Mouse (Mus musculus) lung, postnatal 0 days (tissue): Measurements from ENCODE around the gene Cdc37l1. TPM values are rescaled to one million over a fixed set of nuclear protein-coding genes. Genes with fewer than 3 reads are reported as not detected.
"Not testable (repeated sequence)": the region's sequence is repeated elsewhere in the genome, so short reads cannot be mapped to it uniquely, and the experiment has no call there.

ENCODE experiments used
- ATAC-seq: fragments of 200-750 bp; cut with Nextera tagmentation; 2 replicates; pipeline ENCODE4 v1.8.0; 2017; ENCODE audit warnings: moderate library complexity
- DNase-seq: peaks from one replicate; pipeline ENCODE4 v3.0.0-alpha.2; 2016; ENCODE audit warnings: low spot score
- H3K27ac ChIP-seq: fragments of 300-500 bp; sonication (generic); 2 replicates; pipeline ENCODE4 v1.5.1; 2014; ENCODE audit warnings: antibody characterized with exemption, mild to moderate bottlenecking, low read length, mixed read lengths
- H3K27me3 ChIP-seq: fragments of 300-500 bp; sonication (generic); replicated peaks from 2 replicates; pipeline ENCODE4 v1.6.1; 2014; ENCODE audit warnings: low read length, mixed read lengths; ENCODE audit not compliant: insufficient read depth
- H3K36me3 ChIP-seq: fragments of 300-500 bp; sonication (generic); 2 replicates; pipeline ENCODE4 v1.6.1; 2014; ENCODE audit warnings: low read length, mixed read lengths; ENCODE audit not compliant: insufficient read depth
- H3K4me1 ChIP-seq: fragments of 300-500 bp; sonication (generic); 2 replicates; pipeline ENCODE4 v1.6.1; 2014; ENCODE audit warnings: antibody characterized with exemption, low read depth, low read length, mixed read lengths; ENCODE audit not compliant: insufficient read depth
- H3K4me2 ChIP-seq: fragments of 300-500 bp; sonication (generic); replicated peaks from 2 replicates; pipeline ENCODE4 v1.6.1; 2014; ENCODE audit warnings: low read depth, mild to moderate bottlenecking, low read length, moderate library complexity, mixed read lengths
- H3K4me3 ChIP-seq: fragments of 300-500 bp; sonication (generic); 2 replicates; pipeline ENCODE4 v1.5.1; 2014; ENCODE audit warnings: low read depth, low read length
- H3K9ac ChIP-seq: fragments of 300-500 bp; sonication (generic); replicated peaks from 2 replicates; pipeline ENCODE4 v1.6.1; 2014; ENCODE audit warnings: low read depth, mild to moderate bottlenecking
- H3K9me3 ChIP-seq: fragments of 300-500 bp; sonication (generic); 2 replicates; pipeline ENCODE4 v1.6.1; 2016; ENCODE audit warnings: low read length, mixed read lengths
- CTCF ChIP-seq: IDR thresholded peaks from 2 replicates; pipeline ENCODE4 v1.5.1; 2016; ENCODE audit warnings: antibody characterized with exemption, mild to moderate bottlenecking
- EP300 ChIP-seq: IDR thresholded peaks from 2 replicates; pipeline ENCODE4 v1.6.1; 2016; ENCODE audit warnings: antibody characterized with exemption, mild to moderate bottlenecking, control low read depth
- WGBS: fragments of 180-500 bp; shearing (Covaris S2); extraction: QIAGEN DNeasy Blood & Tissue Kit; methylation state at CpG from one replicate; pipeline ENCODE4 v1.1.7; 2014; 5-methylcytosine and 5-hydroxymethylcytosine counted together
- polyA plus RNA-seq: library from polyadenylated mRNA; unstranded; fragments of >200 nt; fragmentation: Nextera tagmentation; extraction: Ambion mirVana; gene quantifications from 2 replicates; pipeline ENCODE4 v1.2.1, GENCODE M21; 2015

Gene Cdc37l1
- polyA plus RNA-seq, 1 experiment from 2014 or later: 21.2 TPM

DNA sequence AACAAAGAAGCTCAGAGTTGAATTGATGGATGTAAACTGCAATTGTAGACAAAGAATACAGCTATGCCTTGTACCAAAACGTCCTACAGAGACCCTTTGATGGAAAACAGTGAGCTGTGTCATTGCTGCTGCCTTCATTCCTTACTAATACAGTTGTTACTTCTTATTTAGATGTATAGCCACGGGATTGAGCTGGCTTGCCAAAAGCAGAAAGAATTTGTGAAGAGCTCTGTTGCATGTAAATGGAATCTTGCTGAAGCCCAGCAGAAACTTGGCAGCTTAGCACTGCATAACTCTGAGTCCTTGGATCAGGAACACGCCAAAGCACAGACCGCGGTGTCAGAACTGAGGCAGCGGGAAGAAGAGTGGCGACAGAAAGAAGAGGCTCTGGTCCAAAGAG is 4.7 kb downstream of the Cdc37l1 start:
- TF ChIP-seq CTCF (no peak), EP300 (no peak)
- Histone ChIP-seq H3K9me3 (no peaks in the 10 kb centered on the region; the same call in 1 of the 2 replicates), H3K27ac (no peak overlapping the region), H3K36me3 (peaks cover 9% of the 10 kb centered on the region; the same call in 1 of the 2 replicates), H3K4me2 (no peak overlapping the region), H3K4me1 (no peaks in the 10 kb centered on the region), H3K9ac (no peak overlapping the region), H3K4me3 (no peak overlapping the region), H3K27me3 (no peaks in the 10 kb centered on the region)
- WGBS: 67% methylated on average over 7 of the region's 7 CpGs
- ATAC-seq (no peak), DNase-seq (peak; percentile 18)

DNA sequence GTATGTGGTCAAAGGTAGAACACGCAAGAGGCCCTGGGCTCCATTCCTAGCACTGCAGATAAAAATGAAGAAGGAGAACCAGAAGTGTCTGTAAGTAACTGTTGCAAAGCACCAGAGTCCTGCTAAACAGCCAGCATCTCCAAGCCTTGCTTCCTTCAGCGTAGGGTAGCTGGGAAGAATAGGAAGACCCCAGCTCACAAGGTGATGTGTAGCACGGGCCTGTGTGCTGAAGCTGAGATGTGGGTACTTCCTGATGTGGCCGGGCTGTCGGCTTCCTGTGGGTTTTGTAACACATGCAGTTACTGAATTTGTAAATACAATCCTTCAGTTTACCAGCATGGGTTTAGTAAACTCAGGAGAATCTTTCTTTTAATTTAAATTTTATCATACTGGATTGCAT is 5.2 kb downstream of the Cdc37l1 start:
- WGBS: 91% methylated on average over 5 of the region's 5 CpGs
- DNase-seq (no peak), ATAC-seq (no peak)
- no peaks in the 10 kb centered on the region for H3K4me1 ChIP-seq
- no peak overlapping the region for H3K9ac ChIP-seq
- H3K9me3 ChIP-seq: no peaks in the 10 kb centered on the region; the same call in 1 of the 2 replicates
- TF ChIP-seq EP300 (no peak), CTCF (no peak)
- H3K4me3 ChIP-seq: no peak overlapping the region
- H3K27me3 ChIP-seq: no peaks in the 10 kb centered on the region
- no peak overlapping the region for H3K4me2 ChIP-seq
- H3K27ac ChIP-seq: no peak overlapping the region
- peaks cover 9% of the 10 kb centered on the region; the same call in 1 of the 2 replicates for H3K36me3 ChIP-seq

DNA sequence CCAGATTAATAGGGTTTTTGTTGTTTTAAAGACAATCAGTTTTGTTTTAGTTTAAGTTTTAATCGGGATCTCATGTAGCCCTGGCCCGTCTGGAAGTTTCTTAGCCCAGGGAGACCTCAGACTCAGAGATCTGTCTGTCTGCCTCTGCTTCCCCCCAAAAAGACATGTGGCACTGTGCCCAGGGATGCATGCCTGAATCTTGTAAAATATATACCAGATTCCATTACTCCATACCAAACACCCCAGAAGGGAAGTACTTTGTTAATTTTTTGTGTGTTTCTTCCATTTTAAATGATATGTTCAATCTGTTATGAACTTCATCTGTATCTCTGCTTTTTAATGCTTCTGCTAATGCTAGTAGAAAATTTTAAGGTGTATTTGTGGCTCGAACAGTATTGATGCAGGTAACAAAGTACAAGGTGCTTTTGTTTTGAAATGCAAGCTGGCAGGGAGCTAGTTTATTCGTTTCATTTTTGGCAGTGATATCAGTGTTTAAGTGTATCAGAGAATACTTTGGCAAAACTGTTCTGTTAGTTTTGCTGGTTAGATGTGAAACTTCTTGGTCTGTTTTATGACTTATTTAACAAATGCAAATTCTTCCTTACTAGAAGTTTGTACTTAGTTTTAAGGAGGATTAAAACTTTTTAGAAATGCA is 8.0 kb downstream of the Cdc37l1 start:
- ATAC-seq (no peak), DNase-seq (no peak)
- 75% methylated on average over 4 of the region's 4 CpGs for WGBS
- Histone ChIP-seq H3K36me3 (peaks cover 9% of the 10 kb centered on the region; the same call in 1 of the 2 replicates), H3K27me3 (no peaks in the 10 kb centered on the region), H3K4me1 (no peaks in the 10 kb centered on the region), H3K27ac (no peak overlapping the region), H3K9ac (no peak overlapping the region), H3K4me3 (no peak overlapping the region), H3K9me3 (no peaks in the 10 kb centered on the region), H3K4me2 (no peak overlapping the region)
- TF ChIP-seq EP300 (no peak), CTCF (no peak)

DNA sequence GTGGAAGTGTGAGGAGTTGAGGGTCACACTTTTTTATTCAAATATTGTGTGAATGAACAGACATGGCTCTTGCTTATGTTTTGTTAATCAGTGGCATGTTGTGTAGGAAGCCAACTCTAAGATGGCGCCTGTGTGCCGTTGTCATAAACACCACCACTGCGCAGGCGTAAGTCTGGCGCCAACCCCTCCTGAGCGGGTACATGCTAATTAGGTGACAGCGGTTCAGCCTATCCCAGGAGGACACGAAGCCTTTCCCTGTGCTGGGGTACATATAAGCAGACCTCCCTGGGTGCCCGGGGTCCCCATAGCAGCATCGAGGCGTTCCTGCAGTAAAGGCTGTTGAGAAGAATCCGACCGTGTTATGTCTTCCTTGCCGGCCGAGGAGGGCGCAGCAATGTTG is 10.2 kb downstream of the Cdc37l1 start:
- not testable (repeated sequence) for H3K36me3 ChIP-seq, H3K4me2 ChIP-seq, H3K27ac ChIP-seq, H3K9ac ChIP-seq, H3K9me3 ChIP-seq, H3K4me1 ChIP-seq, H3K27me3 ChIP-seq, ATAC-seq, DNase-seq, H3K4me3 ChIP-seq
- WGBS: 96% methylated on average over 16 of the region's 16 CpGs

DNA sequence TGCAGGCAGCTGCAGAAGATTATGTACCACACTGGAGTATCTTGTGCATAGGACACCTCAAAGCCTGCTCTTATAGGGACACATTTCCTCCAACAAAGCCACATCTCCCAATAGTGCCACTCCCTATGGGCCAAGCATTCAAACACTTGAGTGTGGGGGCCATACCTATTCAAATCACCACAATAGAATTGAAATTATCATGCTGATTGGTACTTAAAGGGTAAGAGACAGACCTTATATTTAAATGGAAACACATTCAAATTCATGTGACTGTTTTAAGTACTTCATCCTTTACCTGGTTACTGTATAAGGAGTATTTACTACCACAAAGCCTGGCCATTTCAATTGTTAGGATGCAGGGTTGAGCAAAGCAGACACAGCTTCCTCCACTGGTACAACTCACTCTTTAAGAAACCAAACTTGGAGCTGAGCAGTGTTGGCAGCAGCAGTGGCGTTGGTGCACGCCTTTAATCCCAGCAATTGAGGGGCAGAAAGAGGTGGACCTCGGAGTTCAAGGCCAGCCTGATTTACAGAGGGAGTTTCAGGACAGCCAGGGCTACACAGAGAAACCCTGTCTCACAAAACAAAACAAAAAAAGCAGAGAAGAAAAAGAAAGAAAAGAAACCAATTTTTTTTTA is 18.0 kb downstream of the Cdc37l1 start:
- TF ChIP-seq EP300: no peak
- TF ChIP-seq CTCF: no peak
- peaks cover 15% of the 10 kb centered on the region for H3K36me3 ChIP-seq
- H3K27ac ChIP-seq: no peak overlapping the region
- no peak overlapping the region for H3K4me2 ChIP-seq
- H3K9me3 ChIP-seq: no peaks in the 10 kb centered on the region
- H3K9ac ChIP-seq: no peak overlapping the region
- no peaks in the 10 kb centered on the region for H3K27me3 ChIP-seq
- no peak overlapping the region for H3K4me3 ChIP-seq
- no peak for ATAC-seq
- WGBS: 83% methylated on average over 3 of the region's 3 CpGs
- DNase-seq: no peak
- no peaks in the 10 kb centered on the region for H3K4me1 ChIP-seq

DNA sequence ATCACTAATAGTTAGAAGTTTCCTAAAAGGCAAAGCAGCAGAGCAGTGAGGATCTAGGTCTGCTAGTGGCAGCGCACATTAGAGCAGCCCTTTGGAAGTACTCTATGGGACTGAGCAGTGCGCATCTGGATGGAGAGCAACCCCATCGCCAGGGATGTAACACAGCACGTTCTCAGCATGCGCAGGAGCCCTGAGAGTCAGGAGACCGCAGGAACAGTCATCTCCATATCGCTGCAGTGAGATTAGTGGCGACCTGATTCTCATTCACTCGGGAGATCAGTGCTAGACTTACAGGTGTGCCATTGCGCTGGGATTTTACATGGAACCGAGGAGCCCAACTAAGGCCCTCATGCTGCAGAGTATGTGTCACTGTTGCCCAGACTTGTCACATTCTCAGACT is 18.9 kb downstream of the Cdc37l1 start:
- no peak for ATAC-seq
- Histone ChIP-seq H3K4me1 (no peaks in the 10 kb centered on the region), H3K9me3 (no peaks in the 10 kb centered on the region), H3K9ac (no peak overlapping the region), H3K27ac (no peak overlapping the region), H3K4me3 (no peak overlapping the region), H3K36me3 (peaks cover 15% of the 10 kb centered on the region), H3K27me3 (no peaks in the 10 kb centered on the region), H3K4me2 (no peak overlapping the region)
- no peak for DNase-seq
- TF ChIP-seq EP300 (no peak), CTCF (no peak)
- WGBS: 95% methylated on average over 11 of the region's 11 CpGs
